Mouse (Mus musculus) liver, adult (tissue): ENCODE data around the gene Fancc.

Experiments
- GATA4 ChIP-seq: IDR thresholded peaks from 2 replicates; pipeline ENCODE4 v1.6.1; 2014; ENCODE audit warnings: mild to moderate bottlenecking, low read length; ENCODE audit not compliant: insufficient replicate concordance

The Fancc gene

GRCm38 (mm10) chr13:63411310-63412022 lies 85.6 kb downstream of the Fancc start:
- TF ChIP-seq GATA4, result no peak

GRCm38 (mm10) chr13:63410578-63411298 lies 86.3 kb downstream of the Fancc start:
- TF ChIP-seq GATA4, result no peak

- TF ChIP-seq GATA4, result no peak
Measured at GRCm38 (mm10) chr13:63405151-63405550, 91.9 kb downstream of the Fancc start.

- TF ChIP-seq GATA4, result no peak
Measured at GRCm38 (mm10) chr13:63404657-63405056, 92.4 kb downstream of the Fancc start.

GRCm38 (mm10) chr13:63402823-63403222 lies 94.3 kb downstream of the Fancc start:
- no peak for TF ChIP-seq GATA4

- TF ChIP-seq GATA4, result no peak
Measured at GRCm38 (mm10) chr13:63400069-63400468, 97.0 kb downstream of the Fancc start.

- no peak for TF ChIP-seq GATA4
Measured at GRCm38 (mm10) chr13:63397420-63397819, 99.7 kb downstream of the Fancc start.

- TF ChIP-seq GATA4, result no peak
Measured at GRCm38 (mm10) chr13:63394304-63395063, 102.6 kb downstream of the Fancc start.

GRCm38 (mm10) chr13:63385234-63385633 lies 111.8 kb downstream of the Fancc start:
- TF ChIP-seq GATA4, result no peak

GRCm38 (mm10) chr13:63384775-63385174 lies 112.3 kb downstream of the Fancc start:
- TF ChIP-seq GATA4, result no peak

GRCm38 (mm10) chr13:63382206-63382605 lies 114.9 kb downstream of the Fancc start:
- TF ChIP-seq GATA4, result no peak

- TF ChIP-seq GATA4, result no peak
Measured at GRCm38 (mm10) chr13:63373460-63374166, 123.5 kb downstream of the Fancc start.

GRCm38 (mm10) chr13:63361755-63362154 lies 135.3 kb downstream of the Fancc start:
- TF ChIP-seq GATA4, result no peak

- TF ChIP-seq GATA4, result no peak
Measured at GRCm38 (mm10) chr13:63360111-63360885, 136.8 kb downstream of the Fancc start.
